Mouse (Mus musculus): ENCODE data around the gene Gm10490.

DNA sequence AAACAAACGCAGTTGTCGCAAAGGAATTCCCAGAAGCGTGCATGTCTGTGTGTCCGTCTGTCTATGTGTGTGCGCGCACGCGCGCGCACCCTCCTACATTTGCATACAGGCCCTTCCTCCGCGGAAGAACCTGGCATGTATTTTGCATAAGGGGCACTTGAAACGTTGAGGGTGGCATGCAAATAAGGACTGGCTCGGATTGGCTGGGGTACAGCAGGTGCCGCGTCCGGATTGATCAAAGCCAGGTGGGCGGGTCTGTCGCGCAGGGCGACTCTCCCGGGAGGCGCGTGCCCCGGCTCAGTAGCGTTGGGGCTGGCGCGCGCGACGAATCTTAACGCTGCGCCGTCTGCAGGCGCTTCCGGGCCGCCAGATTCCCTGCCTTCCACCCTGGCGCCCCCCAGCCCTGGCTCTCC lies 31.3 kb upstream of the Gm10490 start, which contains the start of gene Pim2:
- TF ChIP-seq CTCF (IDR thresholded peaks at IDR 0.05; ENCODE audit: borderline replicate concordance, extremely low read depth, insufficient read depth, insufficient read length) (no peak), POLR2A (IDR thresholded peaks at IDR 0.05; ENCODE audit: borderline replicate concordance, extremely low read depth, insufficient read depth, insufficient read length, poor library complexity, severe bottlenecking) (no peak)

Data from brain, embryonic 14.5 days (tissue).